Mouse (Mus musculus) small intestine, adult 2 months (tissue): ENCODE measurements at regions not wholly inside any gene's neighbourhood (a gene's known extent, or its start where the extent isn't known, plus 50 kb on each side); places are given as distances from the start of the nearest gene placed in this dataset.

Experiments
- CTCF ChIP-seq: fragments of 200-500 bp; IDR thresholded peaks from 2 replicates; pipeline ENCODE4 v1.5.1; 2012; ENCODE audit warnings: low read depth, mild to moderate bottlenecking, control low read depth, inconsistent platforms, low read length, moderate library complexity, mixed read lengths; ENCODE audit not compliant: insufficient replicate concordance, insufficient read length; ENCODE audit errors: extremely low read depth
- POLR2A ChIP-seq: fragments of 200-500 bp; IDR thresholded peaks from 2 replicates; pipeline ENCODE4 v1.6.1; 2012; ENCODE audit warnings: low read depth, mild to moderate bottlenecking, control low read depth, inconsistent platforms, low read length, moderate library complexity

- TF ChIP-seq CTCF = peak; percentile 50; the same call in 1 of the 2 replicates
- TF ChIP-seq POLR2A = no peak
These were observed 77.4 kb downstream of the Icos start for GRCm38 (mm10) chr1:61055176-61055575.
